Mouse (Mus musculus) kidney, adult 2 months (tissue): ENCODE measurements around the gene Egr2. TPM values are rescaled to one million over a fixed set of nuclear protein-coding genes. Genes with fewer than 3 reads are reported as not detected.

ENCODE experiments used
- DNase-seq: peaks from one replicate; pipeline ENCODE4 v3.0.0; 2021
- H3K27ac ChIP-seq: fragments of 200-500 bp; 2 replicates; pipeline ENCODE4 v1.5.1; 2012; ENCODE audit warnings: low read depth, low read length, control low read depth, inconsistent platforms; ENCODE audit not compliant: insufficient read depth
- H3K27me3 ChIP-seq: fragments of 200-500 bp; replicated peaks from 2 replicates; pipeline ENCODE4 v1.6.1; 2012; ENCODE audit warnings: mild to moderate bottlenecking, moderate library complexity, low read length, inconsistent platforms; ENCODE audit not compliant: control insufficient read depth, insufficient read depth
- H3K36me3 ChIP-seq: fragments of 200-500 bp; 2 replicates; pipeline ENCODE4 v1.6.1; 2012; ENCODE audit warnings: mild to moderate bottlenecking, moderate library complexity, low read length, inconsistent platforms; ENCODE audit not compliant: control insufficient read depth, insufficient read depth
- H3K4me1 ChIP-seq: fragments of 200-500 bp; 2 replicates; pipeline ENCODE4 v1.6.1; 2011; ENCODE audit warnings: low read length; ENCODE audit not compliant: control insufficient read depth, insufficient read depth
- H3K4me3 ChIP-seq: fragments of 200-500 bp; 2 replicates; pipeline ENCODE4 v1.5.1; 2011; ENCODE audit warnings: mild to moderate bottlenecking, low read depth, low read length, control low read depth; ENCODE audit not compliant: insufficient read depth
- CTCF ChIP-seq: fragments of 200-500 bp; conservative IDR thresholded peaks from 2 replicates; pipeline ENCODE4 v1.5.1; 2011; ENCODE audit warnings: low read depth, mild to moderate bottlenecking, control low read depth, low read length, moderate library complexity, mixed read lengths; ENCODE audit not compliant: insufficient read depth, insufficient read length
- POLR2A ChIP-seq: fragments of 200-500 bp; IDR thresholded peaks from one replicate; pipeline ENCODE4 v1.6.1; 2011; ENCODE audit warnings: low read depth, low read length, control low read depth
- WGBS: fragments of 180-500 bp; shearing (Covaris S2); methylation state at CpG from one replicate; pipeline ENCODE4 v1.1.7; 2018; 5-methylcytosine and 5-hydroxymethylcytosine counted together
- polyA plus RNA-seq: library from polyadenylated mRNA; depleted of rRNA; stranded (reverse); fragments of >200 nt; gene quantifications from 2 replicates; pipeline ENCODE4 v1.2.3, GENCODE M21; 2012

Egr2 gene
- polyA plus RNA-seq, 1 experiment: 1.8 TPM

GRCm38 (mm10) chr10:67538585-67539400, 3.5 kb downstream of the Egr2 start:
- DNase-seq: peak; percentile 15
- TF ChIP-seq CTCF (no peak), POLR2A (no peak)
- 1% methylated on average over 50 of the region's 50 CpGs for WGBS
- Histone ChIP-seq H3K27me3 (peaks cover 3% of the 10 kb centered on the region; the same call in 1 of the 2 replicates), H3K4me3 (peak overlapping the region; percentile 6; the same call in 1 of the 2 replicates), H3K27ac (no peak overlapping the region), H3K36me3 (no peaks in the 10 kb centered on the region), H3K4me1 (no peaks in the 10 kb centered on the region)

DNA sequence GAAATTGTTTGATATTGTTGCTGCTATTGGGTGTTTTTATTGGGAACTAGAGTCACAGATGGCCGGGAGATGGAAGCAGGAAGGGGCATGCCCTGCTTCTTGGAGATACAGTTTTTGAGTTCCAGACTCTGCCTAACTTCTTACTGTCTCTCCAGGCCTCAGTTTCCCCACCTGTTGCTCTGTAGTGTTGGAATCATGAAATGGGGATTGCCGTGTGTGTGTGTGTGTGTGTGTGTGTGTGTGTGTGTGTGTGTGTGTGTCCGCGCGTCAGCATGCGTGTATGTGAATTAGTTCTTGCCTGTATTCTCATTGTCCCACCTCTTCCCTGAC, 4.1 kb downstream of the Egr2 start:
- no peak for DNase-seq
- Histone ChIP-seq H3K27me3 (peaks cover 3% of the 10 kb centered on the region; the same call in 1 of the 2 replicates), H3K4me1 (no peaks in the 10 kb centered on the region), H3K27ac (no peak overlapping the region), H3K4me3 (no peak overlapping the region), H3K36me3 (no peaks in the 10 kb centered on the region)
- TF ChIP-seq CTCF (no peak), POLR2A (no peak)
- WGBS: 35% methylated on average over 6 of the region's 6 CpGs

DNA sequence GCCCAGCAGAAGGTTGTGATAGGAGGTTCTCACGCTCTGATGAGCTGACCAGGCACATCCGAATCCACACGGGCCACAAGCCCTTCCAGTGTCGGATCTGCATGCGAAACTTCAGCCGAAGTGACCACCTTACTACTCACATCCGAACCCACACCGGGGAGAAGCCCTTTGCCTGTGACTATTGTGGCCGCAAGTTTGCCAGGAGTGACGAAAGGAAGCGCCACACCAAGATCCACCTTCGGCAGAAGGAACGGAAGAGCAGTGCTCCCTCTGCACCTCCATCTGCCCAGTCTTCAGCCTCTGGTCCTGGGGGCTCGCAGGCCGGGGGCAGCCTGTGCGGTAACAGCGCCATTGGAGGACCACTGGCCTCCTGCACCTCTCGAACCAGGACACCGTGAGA, 5.3 kb downstream of the Egr2 start:
- Histone ChIP-seq H3K36me3 (no peaks in the 10 kb centered on the region), H3K27me3 (peaks cover 3% of the 10 kb centered on the region; the same call in 1 of the 2 replicates), H3K27ac (no peak overlapping the region), H3K4me3 (no peak overlapping the region), H3K4me1 (no peaks in the 10 kb centered on the region)
- no peak for TF ChIP-seq CTCF
- TF ChIP-seq POLR2A: no peak
- WGBS: 64% methylated on average over 19 of the region's 19 CpGs
- no peak for DNase-seq

DNA sequence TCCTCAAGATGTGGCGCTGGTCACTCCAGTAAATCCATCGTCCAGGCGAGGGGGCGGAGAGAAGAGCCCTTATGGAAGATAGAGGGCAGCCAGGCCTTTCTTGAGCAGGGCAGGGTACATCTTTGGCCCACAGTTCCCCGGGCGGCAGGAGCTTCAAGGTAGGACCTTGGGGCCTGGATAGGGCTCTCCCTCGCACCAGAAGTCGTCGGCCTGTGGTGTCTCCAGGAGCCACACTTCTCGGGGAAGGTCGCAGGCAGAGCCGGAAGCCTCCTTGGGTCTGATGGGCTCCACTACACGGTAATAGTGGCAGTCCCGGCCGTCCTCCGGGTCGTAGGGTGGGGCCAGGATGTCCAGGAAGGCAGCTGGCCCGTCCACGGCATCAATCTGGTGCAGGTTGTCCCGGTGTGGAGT, 12.6 kb downstream of the Egr2 start:
- peak overlapping the region; percentile 58 for H3K4me3 ChIP-seq
- H3K27ac ChIP-seq: no peak overlapping the region
- no peak for TF ChIP-seq CTCF
- TF ChIP-seq POLR2A: no peak
- peak; percentile 24 for DNase-seq
- H3K4me1 ChIP-seq: peaks cover 3% of the 10 kb centered on the region; the same call in 1 of the 2 replicates
- H3K27me3 ChIP-seq: no peaks in the 10 kb centered on the region
- no peaks in the 10 kb centered on the region for H3K36me3 ChIP-seq
- 5% methylated on average over 20 of the region's 20 CpGs for WGBS

GRCm38 (mm10) chr10:67548261-67548854, 13.1 kb downstream of the Egr2 start:
- TF ChIP-seq CTCF: no peak
- TF ChIP-seq POLR2A: no peak
- peaks cover 3% of the 10 kb centered on the region; the same call in 1 of the 2 replicates for H3K4me1 ChIP-seq
- no peaks in the 10 kb centered on the region for H3K27me3 ChIP-seq
- H3K4me3 ChIP-seq: peak overlapping the region; percentile 58
- DNase-seq: peak; percentile 66
- peak overlapping the region; percentile 94 for H3K27ac ChIP-seq
- under 1% methylated on average over 73 of the region's 73 CpGs for WGBS
- H3K36me3 ChIP-seq: no peaks in the 10 kb centered on the region

DNA sequence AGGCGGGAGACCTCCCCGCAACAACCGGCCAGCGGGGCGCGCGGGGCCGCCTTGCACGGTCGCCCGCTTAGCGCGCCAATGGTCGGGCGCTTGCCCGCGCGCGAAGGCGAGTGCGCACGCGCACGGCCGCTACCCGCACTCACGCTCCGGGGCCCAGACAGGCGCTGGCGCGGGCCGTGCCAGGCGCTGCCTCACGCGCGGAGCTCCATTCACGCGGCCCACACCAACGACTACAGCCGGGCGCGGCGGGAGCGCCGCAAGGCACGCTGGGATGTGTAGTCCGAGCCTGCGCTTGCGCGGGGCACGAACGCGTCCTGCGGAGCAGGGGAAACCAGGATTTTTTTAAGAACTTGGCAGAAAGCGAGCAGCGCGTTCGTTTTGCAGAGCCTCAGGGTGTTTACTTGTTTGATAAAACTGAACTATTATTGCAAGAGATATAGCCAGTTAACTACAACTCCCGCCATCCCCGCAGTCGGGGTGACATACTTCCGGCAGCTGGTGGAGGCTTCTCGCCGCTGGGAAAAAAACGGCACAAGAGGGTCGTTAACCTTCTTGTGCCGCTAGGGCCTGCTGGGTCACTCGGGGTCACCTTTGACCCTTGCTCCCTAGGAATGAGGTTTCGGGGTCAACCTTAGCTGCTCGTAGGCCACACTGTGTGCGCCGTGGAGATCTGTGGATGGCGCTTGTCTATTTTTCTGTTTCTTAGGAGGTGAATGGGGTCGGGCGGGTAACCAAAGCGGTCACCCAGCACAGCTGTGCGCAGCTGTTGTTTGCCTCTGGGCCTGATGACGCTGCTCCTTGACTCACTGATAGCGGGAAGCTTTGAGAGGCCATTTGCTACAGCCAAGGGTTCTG, 13.8 kb downstream of the Egr2 start, which contains the start of gene Ado:
TSS of gene Ado (minus strand) at position 79 of the 855 bp plus-strand sequence.
- Histone ChIP-seq H3K4me1 (peaks cover 3% of the 10 kb centered on the region; the same call in 1 of the 2 replicates), H3K27me3 (no peaks in the 10 kb centered on the region), H3K36me3 (no peaks in the 10 kb centered on the region), H3K27ac (peak within 1 kb of the TSS; percentile 94), H3K4me3 (peak within 1 kb of the TSS; percentile 58)
- WGBS: under 1% methylated on average over 79 of the region's 79 CpGs
- 0 out of 2 replicates have a peak, but pooled peaks have one; percentile 12 for TF ChIP-seq CTCF
- TF ChIP-seq POLR2A: no peak
- DNase-seq: peak; percentile 94
